Mouse (Mus musculus) ES-Bruce4 (cell line): ENCODE data around the gene Mecom. TPM values are rescaled to one million over a fixed set of nuclear protein-coding genes. Genes with fewer than 3 reads are reported as not detected.

ENCODE experiments used
- H3K27ac ChIP-seq: 2 replicates; pipeline ENCODE4 v1.5.1; 2012; ENCODE audit warnings: low read length, inconsistent platforms; ENCODE audit not compliant: insufficient read depth
- H3K27me3 ChIP-seq: 2 replicates; pipeline ENCODE4 v1.6.1; 2012; ENCODE audit warnings: mild to moderate bottlenecking, low read length, inconsistent platforms; ENCODE audit not compliant: control insufficient read depth, poor library complexity, insufficient read depth, severe bottlenecking
- H3K36me3 ChIP-seq: 2 replicates; pipeline ENCODE4 v1.6.1; 2012; ENCODE audit warnings: inconsistent platforms, mild to moderate bottlenecking, low read length, moderate library complexity; ENCODE audit not compliant: control insufficient read depth, poor library complexity, insufficient read depth, severe bottlenecking
- H3K4me1 ChIP-seq: one replicate; pipeline ENCODE4 v1.8.1; 2011; ENCODE audit warnings: low read length; ENCODE audit not compliant: control insufficient read depth, insufficient read depth
- H3K4me3 ChIP-seq: 2 replicates; pipeline ENCODE4 v1.5.1; 2011; ENCODE audit warnings: low read depth, mild to moderate bottlenecking, low read length
- H3K9ac ChIP-seq: 2 replicates; pipeline ENCODE4 v1.6.1; 2012; ENCODE audit warnings: low read depth, mild to moderate bottlenecking, inconsistent platforms; ENCODE audit not compliant: poor library complexity, severe bottlenecking
- H3K9me3 ChIP-seq: replicated peaks from 2 replicates; pipeline ENCODE4 v1.6.1; 2012; ENCODE audit warnings: mild to moderate bottlenecking, low read length, inconsistent platforms; ENCODE audit not compliant: control insufficient read depth, poor library complexity, insufficient read depth, severe bottlenecking
- CTCF ChIP-seq: IDR thresholded peaks from one replicate; pipeline ENCODE4 v1.8.1; 2011; ENCODE audit warnings: low read depth, low read length
- EP300 ChIP-seq: IDR thresholded peaks from 2 replicates; pipeline ENCODE4 v1.6.1; 2011; ENCODE audit warnings: low read depth, low read length; ENCODE audit not compliant: insufficient read depth
- POLR2A ChIP-seq: IDR thresholded peaks from one replicate; pipeline ENCODE4 v1.8.1; 2011; ENCODE audit warnings: low read length; ENCODE audit not compliant: insufficient read depth
- polyA plus RNA-seq: library from polyadenylated mRNA; stranded (reverse); fragments of >200 nt; gene quantifications from 2 replicates; pipeline ENCODE4 v1.2.4, GENCODE M21; 2011; ENCODE audit warnings: low read depth; ENCODE audit not compliant: missing spikeins, insufficient read depth, insufficient read length

The Mecom gene
- polyA plus RNA-seq, 1 experiment = 0.24 TPM

GRCm38 (mm10) chr3:30160346-30160745 lies 387.5 kb downstream of the Mecom start:
- Histone ChIP-seq H3K4me3 (no peak overlapping the region), H3K4me1 (no peaks in the 10 kb centered on the region), H3K9me3 (no peaks in the 10 kb centered on the region), H3K27me3 (no peaks in the 10 kb centered on the region), H3K27ac (no peak overlapping the region), H3K9ac (no peak overlapping the region), H3K36me3 (no peaks in the 10 kb centered on the region)
- no peak for TF ChIP-seq CTCF
- TF ChIP-seq EP300 = no peak
- no peak for TF ChIP-seq POLR2A

DNA sequence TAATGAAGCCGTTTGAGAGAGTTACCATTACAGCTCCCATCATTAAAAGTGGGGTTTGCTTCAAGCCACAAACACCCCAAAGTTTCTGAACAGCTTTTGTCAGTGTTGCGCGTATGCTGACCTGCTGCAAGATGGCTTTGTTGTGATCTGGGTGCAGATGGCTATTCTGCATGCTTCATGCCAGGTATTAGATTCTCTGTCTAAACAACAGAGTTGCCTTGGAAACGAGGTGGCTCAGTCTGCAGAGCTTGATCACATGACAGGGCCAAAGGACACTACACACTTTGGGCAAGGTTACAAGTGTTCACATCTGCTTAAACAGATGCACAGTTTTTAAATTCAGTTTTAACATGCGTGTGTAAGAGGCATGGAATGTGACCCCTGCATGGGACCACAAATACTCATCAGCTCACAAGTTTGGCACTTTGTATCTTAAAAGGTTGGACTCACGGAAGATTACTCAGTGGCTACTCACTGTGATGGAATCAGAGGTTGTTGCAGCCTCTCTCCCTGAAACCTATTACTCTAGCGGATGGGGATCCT lies 390.6 kb downstream of the Mecom start:
- Histone ChIP-seq H3K4me3 (no peak overlapping the region), H3K4me1 (no peaks in the 10 kb centered on the region), H3K27ac (no peak overlapping the region), H3K36me3 (no peaks in the 10 kb centered on the region), H3K27me3 (no peaks in the 10 kb centered on the region), H3K9me3 (no peaks in the 10 kb centered on the region), H3K9ac (no peak overlapping the region)
- TF ChIP-seq CTCF (no peak), POLR2A (no peak), EP300 (no peak)

GRCm38 (mm10) chr3:30154390-30154789 lies 393.4 kb downstream of the Mecom start:
- Histone ChIP-seq H3K27ac (no peak overlapping the region), H3K9ac (no peak overlapping the region), H3K36me3 (no peaks in the 10 kb centered on the region), H3K4me1 (no peaks in the 10 kb centered on the region), H3K4me3 (no peak overlapping the region), H3K9me3 (no peaks in the 10 kb centered on the region), H3K27me3 (no peaks in the 10 kb centered on the region)
- TF ChIP-seq EP300 = no peak
- no peak for TF ChIP-seq CTCF
- no peak for TF ChIP-seq POLR2A

DNA sequence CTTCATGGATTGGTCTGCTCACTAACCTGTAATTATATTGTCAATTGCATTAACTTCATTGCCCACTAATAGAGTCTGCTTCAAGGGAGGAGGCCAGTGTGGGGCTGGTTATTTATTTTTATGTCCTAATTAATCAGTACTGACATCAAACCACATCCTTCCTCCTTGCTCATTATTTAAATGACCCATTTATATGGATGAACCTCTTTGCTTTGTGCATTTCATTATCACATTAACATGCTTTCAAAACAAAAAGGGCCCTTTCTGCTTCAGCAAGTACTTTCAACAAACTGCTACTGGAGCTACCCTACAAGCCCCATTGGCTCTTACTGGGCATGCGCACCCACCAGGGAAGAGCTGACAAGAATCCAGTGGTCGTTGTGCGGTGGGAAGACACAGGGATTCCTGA lies 393.9 kb downstream of the Mecom start:
- no peak overlapping the region for H3K9ac ChIP-seq
- no peaks in the 10 kb centered on the region for H3K4me1 ChIP-seq
- no peaks in the 10 kb centered on the region for H3K36me3 ChIP-seq
- no peak for TF ChIP-seq CTCF
- TF ChIP-seq POLR2A = no peak
- no peak for TF ChIP-seq EP300
- H3K9me3 ChIP-seq = no peaks in the 10 kb centered on the region
- no peak overlapping the region for H3K4me3 ChIP-seq
- H3K27ac ChIP-seq = no peak overlapping the region
- H3K27me3 ChIP-seq = no peaks in the 10 kb centered on the region

DNA sequence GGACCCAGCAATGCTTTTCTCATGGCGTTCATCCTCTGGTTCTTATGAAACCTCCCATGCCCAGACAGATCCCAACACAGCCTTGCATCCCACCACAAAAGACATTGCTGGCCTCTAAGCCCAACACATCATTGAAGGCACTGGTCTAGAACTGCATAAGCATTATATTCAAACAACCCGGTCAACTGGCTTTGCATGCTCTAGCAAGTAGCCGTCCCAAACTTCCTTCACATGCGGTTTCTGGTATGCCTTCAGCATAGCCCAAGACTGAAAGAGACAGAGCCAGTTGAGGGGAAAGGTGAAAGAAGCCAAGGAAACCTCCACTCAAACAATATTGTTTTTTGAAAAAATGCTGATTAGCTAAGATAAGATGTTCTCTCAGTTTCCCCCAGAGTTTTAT lies 397.7 kb downstream of the Mecom start:
- Histone ChIP-seq H3K4me1 (no peaks in the 10 kb centered on the region), H3K36me3 (no peaks in the 10 kb centered on the region), H3K9me3 (no peaks in the 10 kb centered on the region)

GRCm38 (mm10) chr3:30148378-30149079 lies 399.3 kb downstream of the Mecom start:
- H3K9me3 ChIP-seq = no peaks in the 10 kb centered on the region
- no peak overlapping the region for H3K9ac ChIP-seq
- no peak overlapping the region for H3K27ac ChIP-seq
- H3K27me3 ChIP-seq = no peaks in the 10 kb centered on the region
- no peaks in the 10 kb centered on the region for H3K4me1 ChIP-seq
- H3K36me3 ChIP-seq = no peaks in the 10 kb centered on the region
- TF ChIP-seq CTCF (no peak), EP300 (no peak), POLR2A (no peak)
- no peak overlapping the region for H3K4me3 ChIP-seq

More for the DNA sequence above, 397.7 kb downstream of the Mecom start:
- Histone ChIP-seq H3K4me3 (no peak overlapping the region), H3K27ac (no peak overlapping the region), H3K9ac (no peak overlapping the region), H3K27me3 (no peaks in the 10 kb centered on the region)
- TF ChIP-seq EP300 = no peak
- no peak for TF ChIP-seq CTCF
- no peak for TF ChIP-seq POLR2A
